In genomic region chr4:140995811-140996210, GRCm38 (mm10) we compare ENCODE assay signal across 25 mouse cellular contexts. TPM values are rescaled to one million over a fixed set of nuclear protein-coding genes. Genes with fewer than 3 reads are reported as not detected.
"Had no signal": no experiment of that assay in that cellular context is flagged by ENCODE, and none has a peak within 500 bp of the region (broad histone marks: within the 10 kb centered on the region; RNA-seq: fewer than 3 reads in every experiment).

No protein-coding gene starts in this region.

- H3K4me2 ChIP-seq: limb, embryonic 13.5 days; liver, embryonic 15.5 days; midbrain, embryonic 13.5 days; neural tube, embryonic 12.5 days; neural tube, embryonic 15.5 days; stomach, embryonic 15.5 days had no signal

- DNase-seq: kidney, adult 11 months; kidney, adult 8-10 months; kidney, postnatal 14 days; layer of hippocampus, adult 9-11 months; liver; lung, adult 2 months; lung, postnatal 4 days; right cerebral cortex, adult 18-20 months; right cerebral cortex, postnatal 14 days; right cerebral cortex, postnatal 4 days; spleen, adult 18-20 months; thymus, adult 2 months; thymus, postnatal 14 days; thymus, postnatal 4 days had no signal

- H3K9ac ChIP-seq: limb, embryonic 13.5 days; liver, embryonic 12.5 days; liver, embryonic 15.5 days; midbrain, embryonic 13.5 days; neural tube, embryonic 12.5 days; neural tube, embryonic 15.5 days; stomach, embryonic 15.5 days had no signal

- H3K27ac ChIP-seq: layer of hippocampus, adult 2 months; limb, embryonic 10.5 days; limb, embryonic 13.5 days; liver, embryonic 12.5 days; liver, embryonic 15.5 days; midbrain, embryonic 13.5 days; neural tube, embryonic 12.5 days; neural tube, embryonic 15.5 days; stomach, embryonic 15.5 days had no signal

- ATAC-seq: midbrain, embryonic 13.5 days; midbrain, embryonic 16.5 days had no signal

- H3K4me3 ChIP-seq: layer of hippocampus, adult 2 months; limb, embryonic 10.5 days; limb, embryonic 13.5 days; liver, embryonic 12.5 days; liver, embryonic 15.5 days; midbrain, embryonic 13.5 days; neural tube, embryonic 12.5 days; neural tube, embryonic 15.5 days; stomach, embryonic 15.5 days had no signal

- H3K4me1 ChIP-seq: limb, embryonic 13.5 days; midbrain, embryonic 13.5 days; neural tube, embryonic 12.5 days; neural tube, embryonic 15.5 days; stomach, embryonic 15.5 days had no signal

- H3K27me3 ChIP-seq: limb, embryonic 13.5 days; liver, embryonic 12.5 days; liver, embryonic 15.5 days; midbrain, embryonic 13.5 days; neural tube, embryonic 12.5 days; neural tube, embryonic 15.5 days; stomach, embryonic 15.5 days had no signal

- H3K9me3 ChIP-seq: limb, embryonic 10.5 days; limb, embryonic 13.5 days; liver, embryonic 12.5 days; liver, embryonic 15.5 days; midbrain, embryonic 13.5 days; neural tube, embryonic 12.5 days; neural tube, embryonic 15.5 days; stomach, embryonic 15.5 days had no signal

RNA-seq across cellular contexts. Expression of gene Mfap2, which starts 14.4 kb away (rescaled TPM):
- total RNA-seq: megakaryocyte progenitor cell, adult 5-6 weeks had no signal
